Mouse (Mus musculus) neural tube, embryonic 10.5 days (tissue): ENCODE measurements around the gene Zbed4.
"Not testable (repeated sequence)": the region's sequence is repeated elsewhere in the genome, so short reads cannot be mapped to it uniquely, and the experiment has no call there.

ENCODE experiments used
- DNase-seq: peaks from one replicate; pipeline ENCODE4 v3.0.0-alpha.2; 2017; ENCODE audit warnings: low spot score; ENCODE audit errors: extremely low spot score

Gene Zbed4

DNA sequence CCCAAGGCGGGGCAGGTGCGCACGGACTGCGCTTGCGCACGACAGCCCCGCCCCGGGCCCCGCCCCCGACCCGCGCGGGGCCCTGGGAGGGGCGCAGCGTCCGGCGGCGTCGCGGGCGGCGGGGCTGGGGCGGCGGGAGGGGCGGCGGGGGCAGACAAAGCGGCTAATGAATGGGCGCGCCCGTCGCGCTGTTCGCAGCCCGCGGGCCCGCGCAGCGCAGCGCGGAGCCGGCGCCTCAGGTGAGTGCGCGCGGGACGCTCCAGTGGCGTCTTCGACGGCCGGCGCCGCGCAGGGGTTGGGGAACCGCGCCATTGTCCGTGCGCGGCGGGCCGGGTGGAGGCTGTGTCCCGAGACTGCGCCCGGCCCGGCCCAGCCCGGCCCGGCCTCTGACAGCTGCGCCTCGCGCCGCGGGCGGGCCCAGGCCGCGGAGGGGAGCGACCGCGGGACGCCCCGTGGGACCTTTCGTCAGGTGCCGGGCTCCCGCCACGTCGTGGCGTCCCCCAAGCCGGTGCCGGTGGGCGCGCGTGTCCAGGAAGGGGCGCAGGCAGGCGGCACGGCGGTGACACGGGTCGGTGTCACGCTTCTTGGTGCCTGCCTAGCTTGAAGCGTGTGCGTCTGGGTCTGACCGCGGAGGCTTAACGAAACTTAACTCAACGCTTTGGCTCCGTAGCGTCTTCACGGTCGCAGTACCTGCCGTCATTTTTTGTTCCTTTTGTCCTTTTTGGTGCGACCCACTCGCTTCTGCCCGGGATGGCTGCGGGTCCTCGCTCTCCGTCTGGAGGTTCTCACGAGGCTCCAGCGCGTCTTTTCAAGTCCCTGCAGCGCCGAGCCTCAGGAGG lies at the start of gene Zbed4:
Zbed4 (plus strand) TSS at position 97 of the 839 bp plus-strand sequence.
- peak; percentile 77 for DNase-seq

DNA sequence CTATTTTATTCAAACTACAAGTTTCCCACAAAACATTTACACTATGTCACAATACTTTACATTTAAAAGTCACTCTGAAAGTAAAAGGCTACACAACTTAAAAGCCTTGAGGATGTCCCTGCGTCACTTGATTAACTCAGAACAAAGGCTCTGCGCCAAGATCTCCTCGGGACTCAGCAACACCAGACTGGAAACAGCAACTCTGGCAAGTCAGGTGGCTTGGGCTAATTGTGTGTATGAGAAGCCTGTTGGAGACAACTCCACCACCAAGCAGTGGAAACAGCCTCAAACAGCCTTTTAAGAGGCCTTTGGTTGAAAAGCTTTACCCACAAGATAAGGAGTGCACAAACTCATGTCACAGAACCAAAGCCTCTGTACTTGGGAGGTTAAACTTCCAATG lies 49.0 kb upstream of the Zbed4 start:
- no peak for DNase-seq

DNA sequence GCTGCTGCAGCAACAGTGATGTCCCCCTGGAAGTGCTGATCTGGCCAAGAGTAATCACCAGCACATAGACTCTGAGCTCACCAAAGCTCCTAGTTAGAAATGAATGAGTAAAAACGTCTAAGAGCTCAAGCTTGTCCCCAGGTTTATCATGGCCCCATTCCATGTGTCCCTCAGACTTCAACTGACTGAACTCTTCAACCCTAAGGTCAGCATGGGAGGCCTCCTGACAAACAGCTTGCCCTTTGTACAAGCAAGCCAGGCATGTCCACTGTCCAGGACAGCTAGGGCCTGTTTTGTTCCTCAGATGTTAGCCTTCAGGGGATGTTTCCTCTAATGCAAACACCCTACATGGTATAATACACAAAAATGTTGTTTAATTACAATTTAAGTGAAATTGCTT lies 47.2 kb upstream of the Zbed4 start:
- no peak for DNase-seq

DNA sequence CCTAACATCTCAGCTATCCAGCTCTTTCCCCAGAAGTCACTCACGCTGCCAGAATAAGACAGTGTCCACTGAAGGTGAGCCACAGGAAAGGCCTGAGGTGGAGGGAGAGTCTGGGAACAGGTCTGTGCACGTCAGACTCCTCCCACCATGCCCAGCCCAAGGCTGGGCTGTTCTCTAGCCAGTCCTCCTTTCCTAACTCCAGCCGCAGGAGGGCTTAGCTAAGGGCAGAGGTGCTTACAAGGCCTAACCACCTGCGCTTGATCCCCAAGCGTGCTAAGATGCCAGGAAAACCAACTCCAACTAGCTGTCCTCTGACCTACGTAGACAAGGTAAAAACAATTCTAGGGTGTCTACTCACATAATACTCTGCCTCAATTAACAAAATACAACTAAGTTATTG lies 45.1 kb upstream of the Zbed4 start:
- no peak for DNase-seq

DNA sequence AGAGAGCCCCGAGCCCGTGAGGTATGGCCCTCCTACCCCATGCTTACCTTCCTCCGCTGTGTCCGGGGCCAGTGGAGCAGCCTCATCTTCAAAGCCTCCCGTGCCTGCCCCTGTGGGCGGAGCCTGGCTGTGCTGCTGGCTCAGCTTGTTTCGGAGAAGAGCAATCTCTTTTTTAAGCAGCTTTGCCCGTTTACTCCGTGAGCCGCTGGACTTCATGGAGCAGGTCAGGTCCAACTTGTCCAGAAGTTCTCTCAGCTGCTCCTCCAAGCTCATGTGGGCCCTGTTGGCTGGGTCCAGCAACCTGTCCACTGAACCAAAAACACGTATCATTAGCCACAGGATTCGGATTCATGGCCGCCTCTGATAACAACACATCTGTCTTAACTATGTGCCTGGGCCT lies 44.5 kb upstream of the Zbed4 start:
- not testable (repeated sequence) for DNase-seq

DNA sequence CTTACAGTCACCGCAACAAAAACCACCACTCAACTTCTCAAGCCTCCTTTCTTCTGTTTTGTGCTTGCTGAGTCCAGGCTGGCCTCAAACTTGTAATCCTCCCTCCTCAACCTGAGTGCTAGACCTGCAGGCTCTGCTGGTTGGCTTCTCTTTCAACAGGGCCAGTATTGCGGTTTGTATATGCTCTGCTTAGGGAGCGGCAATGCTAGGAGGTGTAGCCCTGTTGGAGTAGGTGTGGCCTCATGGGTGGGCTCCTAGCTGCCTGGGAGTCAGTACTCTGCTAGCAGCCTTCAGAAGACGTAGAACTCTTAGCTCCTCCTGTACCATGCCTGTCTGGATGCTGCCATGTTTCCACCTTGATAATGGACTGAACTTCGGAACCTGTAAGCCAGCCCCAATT lies 43.3 kb upstream of the Zbed4 start:
- no peak for DNase-seq

DNA sequence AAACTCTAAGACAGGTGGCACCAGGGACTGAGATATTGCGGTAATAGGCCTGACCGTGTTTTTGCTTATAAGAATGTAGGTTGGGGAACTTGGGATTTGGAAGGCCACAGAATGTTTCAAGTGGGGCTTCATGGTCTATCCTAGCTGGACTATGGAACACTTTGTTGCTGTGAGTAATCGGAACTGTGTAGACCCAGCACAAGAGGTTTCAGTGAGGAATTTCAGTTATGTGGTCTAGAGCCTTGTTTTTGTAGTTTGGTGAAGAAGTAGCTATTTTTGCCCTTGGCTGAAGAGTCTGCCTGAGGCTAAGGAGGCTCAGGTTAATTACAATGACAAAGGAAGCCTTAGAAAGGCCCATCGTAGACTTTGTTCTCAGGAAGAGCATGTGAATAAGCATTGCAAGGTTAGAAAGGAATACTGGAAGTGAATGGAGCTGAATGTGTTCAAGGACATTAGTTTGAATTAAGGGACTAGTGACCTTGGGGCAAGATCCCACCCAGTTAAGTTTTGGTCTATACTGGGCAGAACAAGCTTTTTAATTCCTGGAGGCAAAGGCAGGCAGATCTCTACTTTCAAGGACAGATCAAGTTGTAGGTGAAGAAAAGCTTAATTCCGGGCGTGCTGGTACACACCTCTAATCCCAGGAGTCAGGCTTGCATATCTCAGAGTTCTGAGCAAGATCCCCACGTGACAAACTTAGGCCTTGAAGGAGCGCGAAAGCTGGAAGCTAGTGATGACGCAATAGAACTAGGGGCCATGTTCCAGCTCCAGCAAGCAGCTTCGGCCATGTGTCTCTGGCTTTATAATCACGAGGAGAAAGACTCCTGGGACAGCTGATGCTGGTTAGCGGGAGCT lies 42.6 kb upstream of the Zbed4 start:
- no peak for DNase-seq

DNA sequence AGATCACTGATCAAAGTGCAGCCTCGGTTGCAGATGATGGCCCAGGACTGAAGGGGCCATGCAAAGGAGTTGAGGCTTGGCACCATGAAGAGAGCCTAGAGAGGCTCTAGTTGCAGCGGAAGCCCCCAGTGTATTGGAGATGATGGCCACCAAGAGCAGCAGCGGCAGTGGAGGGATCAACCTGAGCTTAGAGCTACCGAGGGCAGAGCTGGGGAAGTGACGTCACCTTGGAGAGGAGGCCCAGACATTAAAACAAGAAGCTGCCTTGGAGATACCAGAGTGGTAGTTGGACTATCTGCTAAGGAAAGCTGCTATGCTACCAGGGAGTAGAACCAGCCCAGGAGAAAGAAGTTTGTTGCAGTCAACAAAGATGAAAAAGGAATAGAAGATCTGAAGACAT lies 41.6 kb upstream of the Zbed4 start:
- DNase-seq = no peak

DNA sequence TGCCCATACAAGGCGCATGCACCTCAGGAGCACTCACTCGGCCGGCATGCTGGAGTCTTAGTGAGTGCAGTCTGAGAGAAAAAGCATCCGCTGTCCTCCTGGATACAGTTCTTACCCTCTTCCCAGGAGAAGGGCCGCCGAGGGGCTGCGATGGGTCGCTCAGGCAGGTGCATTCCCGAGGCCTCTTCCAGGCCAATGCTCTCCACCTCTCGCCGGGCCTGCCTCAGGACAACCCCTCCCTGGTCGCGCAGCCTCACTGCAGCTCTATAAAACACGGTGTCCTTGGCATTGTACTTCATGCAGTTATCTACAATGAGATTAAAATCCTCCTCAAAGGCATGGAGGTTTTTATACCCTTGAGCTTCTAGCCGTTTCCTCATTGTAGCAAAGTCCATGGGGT lies 39.0 kb upstream of the Zbed4 start:
- DNase-seq = no peak

DNA sequence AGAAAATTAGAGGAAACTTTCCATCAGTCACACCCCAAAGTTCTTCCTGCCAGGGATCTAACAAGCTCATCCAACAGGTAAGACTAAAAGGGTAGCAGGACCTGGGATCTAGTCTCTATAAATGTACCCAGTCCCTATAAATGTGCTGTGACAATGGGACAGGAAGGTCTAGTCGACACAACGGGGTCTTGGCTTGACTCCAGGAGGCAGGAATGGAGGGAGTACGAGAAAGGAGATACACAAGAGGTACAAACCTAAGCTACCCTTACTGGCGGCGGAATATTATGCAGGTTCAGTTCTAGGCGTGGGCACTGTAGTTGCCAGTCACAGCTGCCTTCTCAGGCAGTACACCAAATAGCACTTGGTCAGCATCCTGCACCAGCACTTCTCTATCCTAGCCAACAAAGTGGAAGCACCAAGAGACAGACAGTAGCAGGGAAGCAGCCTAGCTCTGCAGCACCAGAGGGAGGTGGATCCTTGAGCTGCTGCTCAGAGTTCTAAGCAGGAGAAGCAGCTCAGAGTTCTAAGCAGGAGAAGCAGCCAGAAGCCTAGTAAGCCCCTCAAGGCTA lies 37.4 kb upstream of the Zbed4 start:
- no peak for DNase-seq

DNA sequence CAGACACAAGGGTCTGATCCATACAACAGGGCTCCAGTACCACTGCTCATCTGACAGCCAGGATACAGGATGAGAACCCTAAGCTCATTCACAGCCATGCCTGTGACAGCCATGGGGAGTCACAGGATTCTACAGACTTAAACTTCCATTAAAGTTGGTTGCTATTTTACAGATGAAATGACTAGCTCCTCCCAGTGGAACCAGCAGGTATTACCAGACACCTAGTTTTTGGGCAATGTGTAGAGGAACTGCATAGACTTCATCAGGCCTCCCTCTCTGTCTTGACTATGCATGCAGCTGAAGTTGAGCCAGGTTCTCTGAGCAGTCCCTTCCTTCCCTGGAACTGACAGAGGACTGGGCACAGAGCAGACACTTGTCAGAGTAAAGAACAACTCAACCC lies 35.1 kb upstream of the Zbed4 start:
- DNase-seq = no peak

DNA sequence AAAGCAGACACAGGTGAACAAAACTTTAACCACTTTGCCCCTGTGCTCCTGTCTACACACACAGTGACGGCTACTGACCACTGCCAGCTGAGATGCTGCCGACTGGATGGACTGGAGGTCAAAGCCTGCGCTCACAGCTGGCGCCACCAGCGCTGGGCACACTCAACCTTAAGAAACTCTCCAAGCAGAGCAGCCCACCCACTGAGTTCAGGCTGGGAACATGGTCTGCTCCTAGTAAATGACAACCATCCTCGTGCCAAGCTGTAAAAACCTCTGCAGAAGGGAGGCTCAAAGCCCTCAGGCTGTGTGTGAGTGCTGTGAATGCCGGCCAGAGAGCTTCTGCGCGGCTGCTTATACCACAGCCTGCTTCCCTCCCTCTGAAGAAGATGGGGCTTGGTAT lies 34.2 kb upstream of the Zbed4 start:
- no peak for DNase-seq

DNA sequence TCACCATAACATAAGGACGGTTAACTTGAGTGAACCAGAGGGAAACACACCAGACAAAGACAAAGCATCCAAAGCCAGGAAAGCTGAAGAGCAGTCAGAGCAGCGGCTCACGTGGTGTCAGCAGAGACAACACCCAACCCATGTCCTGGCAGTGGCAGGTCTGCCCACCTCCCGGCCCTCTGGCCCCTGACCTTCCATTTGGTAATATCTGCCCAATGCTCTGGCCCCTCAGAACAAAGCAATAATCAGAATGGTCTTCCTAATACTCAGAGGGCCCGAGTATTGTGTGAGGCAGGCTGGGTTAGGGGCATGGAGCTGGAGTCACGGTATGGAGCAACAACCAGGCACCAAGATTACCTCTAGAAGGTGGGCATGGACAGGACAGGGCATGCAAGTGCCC lies 28.3 kb upstream of the Zbed4 start:
- no peak for DNase-seq

DNA sequence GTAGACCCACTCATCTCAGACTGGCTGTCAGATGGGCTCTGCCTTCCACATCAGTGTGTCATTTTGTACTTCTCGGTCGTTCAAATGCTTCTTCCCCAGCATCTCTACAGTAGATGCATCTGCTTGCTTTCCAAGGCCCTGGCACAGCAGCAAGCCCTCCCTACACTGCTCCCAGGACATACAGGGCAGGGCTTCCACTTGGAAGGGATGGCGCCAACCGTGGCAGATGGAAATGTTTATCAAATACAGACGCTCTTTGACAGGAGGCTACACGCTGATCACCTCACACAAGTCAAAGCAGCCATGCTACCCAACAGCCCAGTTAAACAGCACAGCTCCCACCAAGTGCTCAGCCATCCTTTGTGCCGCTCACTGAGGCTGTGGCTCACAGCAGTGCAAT lies 27.1 kb upstream of the Zbed4 start:
- DNase-seq = no peak

DNA sequence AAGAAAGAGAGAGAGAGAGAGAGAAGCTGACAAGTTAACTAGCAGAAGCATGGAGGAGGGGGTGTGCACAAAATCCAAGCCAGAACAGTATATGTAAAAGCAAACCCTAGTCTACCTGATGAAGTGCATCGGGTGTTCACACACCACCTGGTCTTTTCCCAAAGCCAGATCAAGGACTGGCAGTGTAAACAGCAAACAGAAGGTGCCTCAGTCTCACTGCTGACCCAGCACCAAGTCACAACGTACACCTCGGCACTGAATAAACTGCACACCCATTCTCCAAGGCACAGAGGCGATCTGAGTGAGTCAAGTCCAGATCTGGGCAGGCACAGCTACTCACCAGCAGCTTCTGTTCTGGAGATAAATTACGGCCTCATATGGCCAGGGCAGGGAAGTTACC lies 26.4 kb upstream of the Zbed4 start:
- DNase-seq = no peak

DNA sequence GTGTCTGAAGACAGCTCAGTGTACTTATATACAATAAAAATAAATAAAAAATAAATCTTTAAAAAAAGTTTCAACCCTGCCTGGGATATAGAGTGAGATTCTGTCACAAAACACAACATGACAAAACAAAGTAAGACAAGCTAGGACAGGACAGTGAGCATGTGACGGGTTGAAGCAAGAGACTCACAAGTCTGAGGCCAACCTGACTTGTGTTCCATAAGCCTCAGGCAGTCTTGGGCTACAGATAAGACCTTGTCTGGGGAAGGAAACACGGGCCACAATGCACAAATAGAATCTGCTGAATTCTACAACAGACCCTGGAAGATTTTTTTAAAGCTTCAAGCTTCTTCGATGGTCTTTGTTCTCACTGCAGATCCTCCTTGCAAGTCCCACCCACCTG lies 24.3 kb upstream of the Zbed4 start:
- no peak for DNase-seq

DNA sequence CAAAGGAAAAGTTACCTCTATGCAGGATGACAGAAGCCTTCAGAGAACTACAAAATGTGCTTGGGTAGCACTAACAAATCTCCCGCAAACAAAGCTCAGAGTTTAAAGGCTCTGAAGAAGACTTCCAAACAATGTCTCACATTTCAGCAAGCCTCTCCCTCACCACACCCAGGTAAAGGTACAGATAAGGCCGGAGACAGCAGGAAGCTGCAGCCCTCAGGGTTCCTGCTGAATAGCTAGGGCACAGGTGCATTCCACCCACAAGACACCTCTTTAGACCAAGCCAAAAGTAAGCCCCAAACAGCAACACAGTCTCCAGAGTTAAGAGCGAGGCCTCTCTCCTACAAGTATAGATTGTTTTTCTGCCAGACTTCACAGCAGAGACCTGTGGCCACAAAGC lies 20.7 kb upstream of the Zbed4 start:
- no peak for DNase-seq

DNA sequence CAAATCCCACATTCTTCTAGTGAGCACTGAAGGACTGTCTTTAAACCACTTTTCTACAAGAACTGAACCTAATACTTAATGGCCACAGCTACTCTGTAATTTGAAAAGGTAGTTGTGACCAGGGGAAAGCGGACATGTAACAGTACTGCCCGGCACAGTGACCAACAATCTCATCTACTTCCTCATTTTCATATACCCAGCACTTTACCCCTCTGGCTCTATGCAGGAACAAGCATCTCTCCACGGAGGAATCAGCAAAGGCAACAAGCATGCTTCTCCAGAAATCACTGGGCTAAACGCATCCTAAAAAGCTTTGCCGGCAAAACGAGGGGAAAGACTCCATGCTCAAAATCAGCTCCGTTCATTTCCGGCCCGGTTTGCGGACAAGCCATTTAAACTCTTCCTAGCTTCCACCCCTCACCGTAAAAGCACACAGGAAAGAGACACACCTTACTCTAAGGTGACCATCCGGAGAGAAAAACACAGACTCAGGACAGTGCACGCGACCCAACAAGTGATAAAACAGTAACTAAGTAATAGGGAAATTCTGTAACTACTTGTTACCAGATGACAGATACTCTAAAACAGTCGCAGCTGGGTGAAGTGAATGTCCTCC lies 18.9 kb upstream of the Zbed4 start:
- no peak for DNase-seq

DNA sequence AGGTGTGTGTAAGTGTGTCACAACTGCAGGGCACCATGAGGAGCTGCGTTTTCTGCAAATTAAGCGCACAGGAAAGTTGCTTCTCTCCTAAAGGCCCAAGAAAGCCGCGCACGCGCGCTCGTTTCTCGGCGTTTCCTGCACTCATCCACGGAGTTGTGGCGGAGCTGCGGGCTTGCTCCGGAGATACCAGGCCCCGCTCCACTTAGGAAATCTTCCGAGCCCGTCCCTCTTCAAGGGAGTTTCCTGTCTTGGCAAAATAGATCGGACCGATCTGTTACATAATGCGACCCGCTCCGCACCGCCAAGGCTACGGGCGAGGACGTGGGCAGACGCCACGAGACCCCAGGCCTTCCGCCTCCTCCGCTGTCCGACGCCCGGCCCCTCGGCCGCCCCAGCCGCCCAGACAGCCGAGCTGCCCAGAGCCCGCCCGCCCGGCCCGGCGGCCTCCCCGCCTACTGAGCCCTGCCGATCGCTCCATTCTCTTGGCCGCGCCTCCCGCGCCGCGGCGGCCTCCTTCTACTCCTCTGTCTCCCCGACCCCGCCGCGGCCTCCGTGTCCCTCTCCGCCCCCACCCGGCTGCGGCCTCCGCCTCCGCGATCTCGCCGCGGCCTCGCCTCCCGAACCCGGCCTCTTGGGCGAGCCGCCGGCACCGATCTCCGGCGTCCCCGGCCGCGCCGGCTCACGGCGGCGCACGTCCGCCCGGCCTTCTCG lies 18.3 kb upstream of the Zbed4 start:
- peak; percentile 61 for DNase-seq

DNA sequence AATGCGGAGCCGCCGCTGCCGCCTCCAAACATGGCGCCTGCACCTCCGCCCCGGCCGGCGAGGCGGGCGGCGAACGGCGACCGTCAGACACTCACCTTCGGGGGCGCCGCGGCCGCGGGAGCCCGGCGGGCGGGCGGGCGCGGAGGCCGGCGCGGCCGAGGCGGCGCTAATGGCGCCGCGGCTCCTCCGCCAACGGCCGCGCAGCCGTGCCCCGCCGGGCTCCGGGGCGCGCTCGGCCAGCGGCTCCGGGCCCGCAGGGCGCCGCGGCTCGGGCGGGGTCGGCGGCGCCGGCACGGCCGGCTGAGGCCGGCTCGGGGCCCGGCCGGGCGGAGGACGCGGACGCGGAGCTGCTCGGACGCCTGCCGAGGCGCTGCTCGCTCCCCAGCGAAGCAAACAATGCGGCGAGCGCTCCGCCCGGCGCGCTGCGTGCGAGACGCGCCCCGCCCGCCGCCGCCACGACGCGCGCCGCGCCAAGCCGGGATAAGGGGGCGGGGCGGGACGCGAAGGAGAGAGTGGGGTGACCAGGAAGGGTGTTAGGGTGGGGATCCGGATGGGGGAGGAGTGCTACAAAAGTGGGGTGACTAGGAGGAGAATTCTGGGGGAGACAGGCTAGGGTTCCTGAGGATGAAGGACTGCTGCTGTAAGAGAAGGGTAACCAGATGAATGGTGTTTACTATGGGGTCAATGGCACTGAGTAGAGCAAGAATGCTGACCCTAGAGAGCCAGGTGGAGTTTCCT lies 17.5 kb upstream of the Zbed4 start, which contains the start of gene Brd1:
Brd1 (minus strand) TSS at position 400 of the 738 bp plus-strand sequence.
- peak; percentile 71 for DNase-seq
